Mouse (Mus musculus): ENCODE data around the gene Gjb1. TPM values are rescaled to one million over a fixed set of nuclear protein-coding genes. Genes with fewer than 3 reads are reported as not detected.

The Gjb1 gene
- total and polyA plus RNA-seq, 3 experiments = not detected

DNA sequence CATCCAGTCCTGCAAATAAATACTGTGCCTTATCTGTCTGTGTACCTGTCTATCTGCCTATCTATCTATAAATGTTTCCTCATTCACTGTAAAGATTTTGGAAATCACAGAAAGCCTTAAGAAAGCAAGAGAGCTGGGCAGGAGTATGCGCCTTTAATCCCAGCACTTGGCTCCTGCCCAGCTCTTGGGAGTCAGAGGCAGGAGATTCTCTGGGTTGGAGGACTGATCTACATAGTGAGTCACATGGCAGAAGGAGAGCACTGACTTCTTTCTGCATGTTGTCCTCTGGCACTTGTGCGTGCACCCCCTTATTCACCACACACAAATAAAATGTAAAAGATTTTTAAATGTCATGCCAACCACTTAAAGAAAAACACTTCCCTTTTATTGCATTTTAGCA lies 47.3 kb downstream of the Gjb1 start:
- DNase-seq (ENCODE audit: low spot score) (no peak), ATAC-seq (ENCODE audit: extremely low read depth, insufficient number of reproducible peaks, low FRiP score, poor library complexity, severe bottlenecking) (no peak)
- Histone ChIP-seq H3K4me3 (ENCODE audit: low read depth, low read length) (no peak overlapping the region), H3K36me3 (replicated peaks) (no peaks in the 10 kb centered on the region), H3K9me3 (replicated peaks) (no peaks in the 10 kb centered on the region), H3K27me3 (ENCODE audit: insufficient read depth, low read length) (no peaks in the 10 kb centered on the region), H3K4me1 (ENCODE audit: insufficient read depth, low read depth, low read length) (peaks cover 22% of the 10 kb centered on the region)
- no peak for TF ChIP-seq CTCF (IDR thresholded peaks at IDR 0.05; ENCODE audit: low read depth, low read length)
- no peak for TF ChIP-seq TAL1 (conservative IDR thresholded peaks at IDR 0.05; ENCODE audit: low read depth, low read length)
- no peak for TF ChIP-seq POLR2AphosphoS5 (IDR thresholded peaks at IDR 0.05; ENCODE audit: insufficient replicate concordance, low read depth, low read length)
- no peak for TF ChIP-seq GATA2 (IDR thresholded peaks at IDR 0.05; ENCODE audit: borderline replicate concordance, low read depth, low read length)
- no peak for TF ChIP-seq GATA1 (IDR thresholded peaks at IDR 0.05; ENCODE audit: borderline replicate concordance, low read length)

- no peak for DNase-seq (ENCODE audit: low spot score)
- no peak for TF ChIP-seq GATA2 (IDR thresholded peaks at IDR 0.05; ENCODE audit: borderline replicate concordance, low read depth, low read length)
- no peak for TF ChIP-seq GATA1 (IDR thresholded peaks at IDR 0.05; ENCODE audit: borderline replicate concordance, low read length)
- TF ChIP-seq POLR2AphosphoS5 (IDR thresholded peaks at IDR 0.05; ENCODE audit: insufficient replicate concordance, low read depth, low read length) = no peak
- 0 out of 2 replicates have a peak, but pooled peaks have one; percentile 23 for TF ChIP-seq CTCF (IDR thresholded peaks at IDR 0.05; ENCODE audit: low read depth, low read length)
- Histone ChIP-seq H3K4me1 (ENCODE audit: insufficient read depth, low read depth, low read length) (peaks cover 19% of the 10 kb centered on the region), H3K27me3 (ENCODE audit: insufficient read depth, low read length) (no peaks in the 10 kb centered on the region), H3K9me3 (replicated peaks) (no peaks in the 10 kb centered on the region), H3K4me3 (ENCODE audit: low read depth, low read length) (no peak overlapping the region), H3K36me3 (replicated peaks) (peaks cover 11% of the 10 kb centered on the region)
- no peak for ATAC-seq (ENCODE audit: extremely low read depth, insufficient number of reproducible peaks, low FRiP score, poor library complexity, severe bottlenecking)
Observed at GRCm38 (mm10) chrX:101427774-101428173, 51.6 kb downstream of the Gjb1 start.

- H3K9me3 ChIP-seq (replicated peaks) = no peaks in the 10 kb centered on the region
- H3K27me3 ChIP-seq (ENCODE audit: insufficient read depth, low read length) = no peaks in the 10 kb centered on the region
- ATAC-seq (ENCODE audit: extremely low read depth, insufficient number of reproducible peaks, low FRiP score, poor library complexity, severe bottlenecking) = no peak
- H3K4me1 ChIP-seq (ENCODE audit: insufficient read depth, low read depth, low read length) = peaks cover 23% of the 10 kb centered on the region
- TF ChIP-seq GATA2 (IDR thresholded peaks at IDR 0.05; ENCODE audit: borderline replicate concordance, low read depth, low read length) (no peak), CTCF (IDR thresholded peaks at IDR 0.05; ENCODE audit: low read depth, low read length) (no peak), TAL1 (conservative IDR thresholded peaks at IDR 0.05; ENCODE audit: low read depth, low read length) (no peak), POLR2AphosphoS5 (IDR thresholded peaks at IDR 0.05; ENCODE audit: insufficient replicate concordance, low read depth, low read length) (no peak), GATA1 (IDR thresholded peaks at IDR 0.05; ENCODE audit: borderline replicate concordance, low read length) (no peak)
- peak overlapping the region; percentile 78; the same call in 1 of the 2 replicates for H3K4me3 ChIP-seq (ENCODE audit: low read depth, low read length)
- peaks cover 17% of the 10 kb centered on the region for H3K36me3 ChIP-seq (replicated peaks)
- peak; percentile 8 for DNase-seq (ENCODE audit: low spot score)
Observed at GRCm38 (mm10) chrX:101428785-101429141, 52.6 kb downstream of the Gjb1 start.

GRCm38 (mm10) chrX:101429142-101429949 lies 53.2 kb downstream of the Gjb1 start, which contains the start of gene Nono:
Gene Nono, plus strand, starts transcription at chrX:101429318.
- H3K36me3 ChIP-seq (replicated peaks) = peaks cover 20% of the 10 kb centered on the region
- ATAC-seq (ENCODE audit: extremely low read depth, insufficient number of reproducible peaks, low FRiP score, poor library complexity, severe bottlenecking) = peak; percentile 92
- H3K4me3 ChIP-seq (ENCODE audit: low read depth, low read length) = peak within 1 kb of the TSS; percentile 78
- DNase-seq (ENCODE audit: low spot score) = peak; percentile 82
- no peaks in the 10 kb centered on the region for H3K27me3 ChIP-seq (ENCODE audit: insufficient read depth, low read length)
- H3K9me3 ChIP-seq (replicated peaks) = no peaks in the 10 kb centered on the region
- TF ChIP-seq TAL1 (conservative IDR thresholded peaks at IDR 0.05; ENCODE audit: low read depth, low read length) (no peak), CTCF (IDR thresholded peaks at IDR 0.05; ENCODE audit: low read depth, low read length) (no peak), POLR2AphosphoS5 (IDR thresholded peaks at IDR 0.05; ENCODE audit: insufficient replicate concordance, low read depth, low read length) (no peak), GATA1 (IDR thresholded peaks at IDR 0.05; ENCODE audit: borderline replicate concordance, low read length) (no peak), GATA2 (IDR thresholded peaks at IDR 0.05; ENCODE audit: borderline replicate concordance, low read depth, low read length) (no peak)
- peaks cover 23% of the 10 kb centered on the region for H3K4me1 ChIP-seq (ENCODE audit: insufficient read depth, low read depth, low read length)

- H3K36me3 ChIP-seq (replicated peaks) = peaks cover 22% of the 10 kb centered on the region
- ATAC-seq (ENCODE audit: extremely low read depth, insufficient number of reproducible peaks, low FRiP score, poor library complexity, severe bottlenecking) (no peak), DNase-seq (ENCODE audit: low spot score) (no peak)
- H3K27me3 ChIP-seq (ENCODE audit: insufficient read depth, low read length) = no peaks in the 10 kb centered on the region
- peak overlapping the region; percentile 78 for H3K4me3 ChIP-seq (ENCODE audit: low read depth, low read length)
- peaks cover 23% of the 10 kb centered on the region for H3K4me1 ChIP-seq (ENCODE audit: insufficient read depth, low read depth, low read length)
- no peak for TF ChIP-seq TAL1 (conservative IDR thresholded peaks at IDR 0.05; ENCODE audit: low read depth, low read length)
- TF ChIP-seq CTCF (IDR thresholded peaks at IDR 0.05; ENCODE audit: low read depth, low read length) = no peak
- TF ChIP-seq GATA1 (IDR thresholded peaks at IDR 0.05; ENCODE audit: borderline replicate concordance, low read length) = no peak
- no peaks in the 10 kb centered on the region for H3K9me3 ChIP-seq (replicated peaks)
Observed at GRCm38 (mm10) chrX:101429976-101430375, 53.8 kb downstream of the Gjb1 start.

Other genes starting within 250 kb of the Gjb1 start
- 38.5 and 42.6 TPM in 2 replicates for gene Snx12, start 153.8 kb upstream of the Gjb1 start, total RNA-seq (2014; fragmentation: Nextera tagmentation)
- gene Snx12, start 153.8 kb upstream of the Gjb1 start, total RNA-seq (2017) = 63.6 and 67.9 TPM in 2 replicates
- 31.2 and 32.3 TPM in 2 replicates for gene Snx12, start 153.8 kb upstream of the Gjb1 start, polyA plus RNA-seq (2012)
- 20.4 and 20.9 TPM in 2 replicates for gene Foxo4, start 121.8 kb upstream of the Gjb1 start, total RNA-seq (2014; fragmentation: Nextera tagmentation)
- 25.8 and 29.9 TPM in 2 replicates for gene Foxo4, start 121.8 kb upstream of the Gjb1 start, total RNA-seq (2017)
- gene Foxo4, start 121.8 kb upstream of the Gjb1 start, polyA plus RNA-seq (2012) = 44.5 and 46.4 TPM in 2 replicates
- not detected in 2 replicates for gene Gm614, start 112.4 kb upstream of the Gjb1 start, total RNA-seq (2014; fragmentation: Nextera tagmentation)
- gene Gm614, start 112.4 kb upstream of the Gjb1 start, total RNA-seq (2017) = 0.87 TPM in 1 of 2 replicates, not detected in the other
- not detected in 2 replicates for gene Gm614, start 112.4 kb upstream of the Gjb1 start, polyA plus RNA-seq (2012)
- gene Il2rg, start 108.1 kb upstream of the Gjb1 start, total RNA-seq (2014; fragmentation: Nextera tagmentation) = 11.6 and 18.7 TPM in 2 replicates
- 21.2 and 21.6 TPM in 2 replicates for gene Il2rg, start 108.1 kb upstream of the Gjb1 start, total RNA-seq (2017)
- gene Il2rg, start 108.1 kb upstream of the Gjb1 start, polyA plus RNA-seq (2012) = 8.2 and 10.1 TPM in 2 replicates
- not detected in 2 replicates for gene Gm20489, start 107.4 kb upstream of the Gjb1 start, total RNA-seq (2014; fragmentation: Nextera tagmentation)
- gene Gm20489, start 107.4 kb upstream of the Gjb1 start, total RNA-seq (2017) = not detected in 2 replicates
- gene Gm20489, start 107.4 kb upstream of the Gjb1 start, polyA plus RNA-seq (2012) = not detected in 2 replicates
- gene Med12, start 102.3 kb upstream of the Gjb1 start, total RNA-seq (2014; fragmentation: Nextera tagmentation) = 106 and 128 TPM in 2 replicates
- gene Med12, start 102.3 kb upstream of the Gjb1 start, total RNA-seq (2017) = 37.9 and 40.9 TPM in 2 replicates
- gene Med12, start 102.3 kb upstream of the Gjb1 start, polyA plus RNA-seq (2012) = 44.8 and 48.2 TPM in 2 replicates
- not detected in 2 replicates for gene Nlgn3, start 77.2 kb upstream of the Gjb1 start, total RNA-seq (2014; fragmentation: Nextera tagmentation)
- 0.05 and 0.06 TPM in 2 replicates for gene Nlgn3, start 77.2 kb upstream of the Gjb1 start, total RNA-seq (2017)
- 0.05 TPM in 1 of 2 replicates, not detected in the other for gene Nlgn3, start 77.2 kb upstream of the Gjb1 start, polyA plus RNA-seq (2012)
- gene Zmym3, start 44.5 kb downstream of the Gjb1 start, total RNA-seq (2014; fragmentation: Nextera tagmentation) = 68.7 and 83.0 TPM in 2 replicates
- 22.5 and 29.2 TPM in 2 replicates for gene Zmym3, start 44.5 kb downstream of the Gjb1 start, total RNA-seq (2017)
- 37.7 and 41.7 TPM in 2 replicates for gene Zmym3, start 44.5 kb downstream of the Gjb1 start, polyA plus RNA-seq (2012)
- gene Nono, start 52.9 kb downstream of the Gjb1 start, total RNA-seq (2014; fragmentation: Nextera tagmentation) = 573 and 719 TPM in 2 replicates
- gene Nono, start 52.9 kb downstream of the Gjb1 start, total RNA-seq (2017) = 500 and 525 TPM in 2 replicates
- 54.1 and 100 TPM in 2 replicates for gene Nono, start 52.9 kb downstream of the Gjb1 start, polyA plus RNA-seq (2012)
- gene Itgb1bp2, start 72.7 kb downstream of the Gjb1 start, total RNA-seq (2014; fragmentation: Nextera tagmentation) = 2.2 and 5.7 TPM in 2 replicates
- gene Itgb1bp2, start 72.7 kb downstream of the Gjb1 start, total RNA-seq (2017) = 1.5 and 2.4 TPM in 2 replicates
- 0.04 and 0.13 TPM in 2 replicates for gene Itgb1bp2, start 72.7 kb downstream of the Gjb1 start, polyA plus RNA-seq (2012)
- gene Taf1, start 156.4 kb downstream of the Gjb1 start, total RNA-seq (2014; fragmentation: Nextera tagmentation) = 141 and 150 TPM in 2 replicates
- 114 and 141 TPM in 2 replicates for gene Taf1, start 156.4 kb downstream of the Gjb1 start, total RNA-seq (2017)
- 5.8 and 7.4 TPM in 2 replicates for gene Taf1, start 156.4 kb downstream of the Gjb1 start, polyA plus RNA-seq (2012)